Comparison of ENCODE assay signal across 20 mouse cellular contexts in the genomic region with DNA sequence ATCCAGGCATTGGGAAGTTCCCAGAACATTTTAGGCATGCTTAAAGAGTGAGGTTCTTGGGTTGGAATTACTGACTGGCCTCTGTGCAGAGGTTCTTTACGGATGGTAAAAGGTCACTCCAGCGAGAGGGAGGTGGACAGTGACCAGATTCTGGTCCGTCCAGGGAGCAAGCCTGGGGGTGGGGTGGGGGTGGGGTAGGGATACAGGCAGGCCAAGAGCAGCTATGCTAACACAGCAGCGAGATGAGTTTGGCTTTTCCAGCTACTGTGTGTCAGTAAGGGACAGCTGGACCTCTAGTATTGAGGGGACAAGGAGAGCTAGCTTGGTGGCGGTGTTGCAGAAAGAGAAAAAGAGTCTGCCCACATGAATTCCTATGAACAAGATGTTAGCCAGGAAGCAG.
DNase-seq lines count a peak whose midpoint lies in the region; ATAC-seq and TF ChIP-seq lines count a peak whose summit lies in the region.
"Had no signal": no experiment of that assay in that cellular context is flagged by ENCODE, and none has a peak within 500 bp of the region (broad histone marks: within the 10 kb centered on the region; RNA-seq: fewer than 3 reads in every experiment).

No protein-coding gene starts in this region.

- no peak for TF ChIP-seq CTCF in hindbrain, postnatal 0 days (IDR thresholded peaks at IDR 0.05; ENCODE audit: low read depth)
- no peak for TF ChIP-seq CTCF in E14TG2a.4 (conservative IDR thresholded peaks at IDR 0.05; ENCODE audit: low read length)

- ATAC-seq in hindbrain, postnatal 0 days, result no peak
- ATAC-seq in hindbrain, embryonic 12.5 days (ENCODE audit: low FRiP score), result no peak
- ATAC-seq in monocyte, adult 5-6 weeks (replicated peaks; ENCODE audit: insufficient number of reproducible peaks, low FRiP score, low TSS enrichment, poor library complexity, severe bottlenecking), result no peak
- ATAC-seq: forebrain, embryonic 16.5 days; midbrain, embryonic 16.5 days had no signal

- peak overlapping the region; percentile 45; the same call in 1 of the 2 replicates for H3K27ac ChIP-seq in hindbrain, postnatal 0 days
- H3K27ac ChIP-seq in hindbrain, embryonic 12.5 days, result no peak overlapping the region; the same call in 1 of the 2 replicates
- peak overlapping the region; percentile 30; the same call in 1 of the 2 replicates for H3K27ac ChIP-seq in embryonic facial prominence, embryonic 10.5 days (replicated peaks)
- H3K27ac ChIP-seq: embryonic facial prominence, embryonic 12.5 days; limb, embryonic 10.5 days; liver, embryonic 13.5 days; lung, embryonic 15.5 days had no signal

- H3K9me3 ChIP-seq in hindbrain, postnatal 0 days (ENCODE audit: low read length), result no peaks in the 10 kb centered on the region
- H3K9me3 ChIP-seq in hindbrain, embryonic 12.5 days (replicated peaks), result no peaks in the 10 kb centered on the region
- no peaks in the 10 kb centered on the region for H3K9me3 ChIP-seq in E14TG2a.4 (ENCODE audit: low read length)
- H3K9me3 ChIP-seq in embryonic facial prominence, embryonic 10.5 days, result no peaks in the 10 kb centered on the region
- H3K9me3 ChIP-seq: embryonic facial prominence, embryonic 12.5 days; hindbrain, embryonic 15.5 days; limb, embryonic 10.5 days; liver, embryonic 13.5 days; lung, embryonic 15.5 days had no signal

- no peaks in the 10 kb centered on the region; the same call in 1 of the 2 replicates for H3K36me3 ChIP-seq in hindbrain, postnatal 0 days (ENCODE audit: insufficient read depth, low read length)
- no peaks in the 10 kb centered on the region for H3K36me3 ChIP-seq in hindbrain, embryonic 12.5 days
- peaks cover 80% of the 10 kb centered on the region for H3K36me3 ChIP-seq in E14TG2a.4 (ENCODE audit: insufficient read depth, low read length)
- H3K36me3 ChIP-seq in embryonic facial prominence, embryonic 10.5 days (replicated peaks), result peaks cover 24% of the 10 kb centered on the region
- H3K36me3 ChIP-seq: hindbrain, embryonic 15.5 days had no signal

- no peak overlapping the region for H3K4me3 ChIP-seq in hindbrain, postnatal 0 days (ENCODE audit: low read length)
- no peak overlapping the region for H3K4me3 ChIP-seq in hindbrain, embryonic 12.5 days
- H3K4me3 ChIP-seq in E14TG2a.4 (replicated peaks; ENCODE audit: low read length), result peak overlapping the region; percentile 21; the same call in 1 of the 2 replicates
- H3K4me3 ChIP-seq in embryonic facial prominence, embryonic 10.5 days, result no peak overlapping the region
- H3K4me3 ChIP-seq: embryonic facial prominence, embryonic 12.5 days; hindbrain, embryonic 15.5 days; limb, embryonic 10.5 days; liver, embryonic 13.5 days; lung, embryonic 15.5 days had no signal

- WGBS in hindbrain, postnatal 0 days, result 69% methylated on average over 5 of the region's 5 CpGs
- WGBS in hindbrain, embryonic 12.5 days, result 61% methylated on average over 5 of the region's 5 CpGs
- WGBS in embryonic facial prominence, embryonic 10.5 days, result 45% methylated on average over 5 of the region's 5 CpGs

- DNase-seq in heart, adult 11 months, result peak; percentile 91
- DNase-seq in heart, adult 18-20 months, result no peak
- no peak for DNase-seq in hindbrain, postnatal 0 days (ENCODE audit: low spot score)
- no peak for DNase-seq in embryonic facial prominence, embryonic 10.5 days (ENCODE audit: low spot score)
- DNase-seq: adrenal gland, adult 2 months; B cell, adult 2 months; cerebellum, adult 9-11 months; kidney, adult 11 months; liver, embryonic 13.5 days; lung, postnatal 4 days; right cerebral cortex, postnatal 25 days had no signal

- H3K4me1 ChIP-seq in hindbrain, postnatal 0 days (ENCODE audit: insufficient read depth, low read length), result peaks cover 14% of the 10 kb centered on the region
- H3K4me1 ChIP-seq in hindbrain, embryonic 12.5 days, result peaks cover 16% of the 10 kb centered on the region
- peaks cover 94% of the 10 kb centered on the region for H3K4me1 ChIP-seq in E14TG2a.4 (replicated peaks; ENCODE audit: low read depth, low read length)
- peaks cover 28% of the 10 kb centered on the region for H3K4me1 ChIP-seq in embryonic facial prominence, embryonic 10.5 days

- no peak overlapping the region for H3K9ac ChIP-seq in hindbrain, postnatal 0 days (replicated peaks; ENCODE audit: low read length)
- no peak overlapping the region for H3K9ac ChIP-seq in hindbrain, embryonic 12.5 days
- H3K9ac ChIP-seq: embryonic facial prominence, embryonic 12.5 days; hindbrain, embryonic 15.5 days; liver, embryonic 13.5 days; lung, embryonic 15.5 days had no signal

- H3K27me3 ChIP-seq in hindbrain, postnatal 0 days (ENCODE audit: insufficient read depth, low read length), result no peaks in the 10 kb centered on the region
- H3K27me3 ChIP-seq in hindbrain, embryonic 12.5 days, result no peaks in the 10 kb centered on the region
- H3K27me3 ChIP-seq in E14TG2a.4 (ENCODE audit: insufficient read depth, low read length), result no peaks in the 10 kb centered on the region
- H3K27me3 ChIP-seq in embryonic facial prominence, embryonic 10.5 days (replicated peaks; ENCODE audit: low read depth, poor library complexity, severe bottlenecking), result no peaks in the 10 kb centered on the region
- H3K27me3 ChIP-seq: embryonic facial prominence, embryonic 12.5 days; hindbrain, embryonic 15.5 days; liver, embryonic 13.5 days; lung, embryonic 15.5 days had no signal

- no peak overlapping the region for H3K4me2 ChIP-seq in hindbrain, postnatal 0 days (ENCODE audit: low read depth, low read length)
- no peak overlapping the region for H3K4me2 ChIP-seq in hindbrain, embryonic 12.5 days (replicated peaks)
- H3K4me2 ChIP-seq: embryonic facial prominence, embryonic 12.5 days; hindbrain, embryonic 15.5 days; liver, embryonic 13.5 days; lung, embryonic 15.5 days had no signal
